Mouse (Mus musculus): ENCODE data around the gene 4931428L18Rik.
"Not testable (repeated sequence)": the region's sequence is repeated elsewhere in the genome, so short reads cannot be mapped to it uniquely, and the experiment has no call there.

The 4931428L18Rik gene

DNA sequence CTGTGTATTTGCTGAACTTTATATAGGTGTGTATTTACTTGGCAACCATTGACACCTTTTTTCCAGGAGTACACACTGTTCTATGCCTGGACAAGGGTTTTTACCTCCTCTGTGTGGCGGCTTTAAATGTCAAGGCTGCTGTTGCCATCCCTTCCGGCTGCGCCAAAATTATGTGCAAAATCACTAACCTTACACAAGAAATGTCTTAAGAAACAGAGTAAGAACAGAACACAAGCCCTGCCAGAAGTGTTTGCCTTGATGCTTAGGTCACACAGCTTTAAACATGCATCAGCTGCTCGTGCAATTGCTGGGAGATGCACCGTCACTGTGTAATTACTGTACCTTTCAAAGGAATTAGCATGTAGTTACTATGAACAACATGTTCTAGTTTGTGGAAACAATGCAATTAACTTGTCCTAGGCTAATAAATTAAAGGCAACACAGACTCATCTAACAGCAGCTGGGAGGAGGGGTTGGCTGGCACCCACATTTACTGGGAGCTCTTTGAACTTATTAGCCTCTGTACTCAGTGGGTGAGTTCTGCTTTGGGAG is 171.0 kb downstream of the 4931428L18Rik start:
- Histone ChIP-seq H3K27me3 (ENCODE audit: control insufficient read depth, insufficient read depth, low read length, poor library complexity, severe bottlenecking) (no peaks in the 10 kb centered on the region), H3K36me3 (ENCODE audit: control insufficient read depth, insufficient read depth, low read length, poor library complexity, severe bottlenecking) (no peaks in the 10 kb centered on the region)
- DNase-seq (ENCODE audit: low read depth, low spot score) = no peak

DNA sequence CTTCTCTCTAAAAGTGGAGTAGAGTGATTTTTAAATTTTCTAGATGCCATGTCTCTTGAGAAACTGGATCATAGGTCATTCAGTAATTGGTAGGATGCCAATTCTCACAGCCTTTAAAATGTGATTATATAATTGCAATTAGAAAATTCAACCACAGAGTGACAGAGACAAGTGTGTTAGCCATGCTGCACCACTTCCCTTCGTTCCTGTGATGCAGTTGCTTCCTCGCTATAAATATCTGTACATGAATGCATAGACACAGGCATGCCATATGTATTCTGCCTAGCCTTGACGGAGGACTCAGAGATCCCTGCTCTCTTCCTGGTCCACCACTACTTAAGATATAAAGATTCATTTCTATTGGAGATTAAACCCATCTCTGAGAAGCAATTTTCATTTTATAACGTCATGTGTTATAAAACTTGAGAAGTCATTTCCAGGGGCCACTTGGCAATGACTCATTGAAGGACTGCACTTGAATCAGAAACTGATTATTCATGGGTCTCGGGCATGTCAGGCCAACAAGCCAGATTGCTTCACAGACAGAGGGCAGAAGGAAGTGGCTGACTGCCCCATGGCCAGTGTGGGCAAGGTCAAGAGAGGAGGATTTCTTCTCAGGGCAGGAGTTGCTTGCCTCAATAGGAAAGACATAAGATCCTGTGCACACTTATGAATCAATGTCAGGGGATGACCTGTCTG is 172.4 kb downstream of the 4931428L18Rik start:
- Histone ChIP-seq H3K27me3 (ENCODE audit: control insufficient read depth, insufficient read depth, low read length, poor library complexity, severe bottlenecking) (no peaks in the 10 kb centered on the region), H3K36me3 (ENCODE audit: control insufficient read depth, insufficient read depth, low read length, poor library complexity, severe bottlenecking) (no peaks in the 10 kb centered on the region)
- no peak for DNase-seq (ENCODE audit: low read depth, low spot score)

DNA sequence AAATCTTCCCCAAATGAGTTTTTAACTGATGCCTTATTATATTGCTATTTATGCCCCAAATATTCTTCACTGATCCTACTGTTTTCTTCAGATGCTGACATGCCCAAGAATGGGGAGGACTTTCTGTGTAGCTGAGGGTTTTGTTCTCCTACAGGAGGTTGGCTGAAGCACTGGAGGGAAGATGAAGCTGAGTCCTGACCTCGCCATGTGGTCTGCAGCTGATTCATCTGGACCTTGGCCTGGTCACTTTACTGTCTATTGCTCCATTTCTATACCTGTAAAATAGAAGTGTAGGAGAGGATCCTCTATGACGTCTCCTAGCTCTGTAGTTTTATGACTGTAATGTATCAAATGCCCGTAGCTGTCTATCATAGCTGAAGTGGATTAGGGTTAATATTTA is 179.3 kb downstream of the 4931428L18Rik start:
- Histone ChIP-seq H3K27me3 (ENCODE audit: control insufficient read depth, insufficient read depth, low read length, poor library complexity, severe bottlenecking) (no peaks in the 10 kb centered on the region), H3K36me3 (ENCODE audit: control insufficient read depth, insufficient read depth, low read length, poor library complexity, severe bottlenecking) (no peaks in the 10 kb centered on the region)
- DNase-seq (ENCODE audit: low read depth, low spot score) = no peak

DNA sequence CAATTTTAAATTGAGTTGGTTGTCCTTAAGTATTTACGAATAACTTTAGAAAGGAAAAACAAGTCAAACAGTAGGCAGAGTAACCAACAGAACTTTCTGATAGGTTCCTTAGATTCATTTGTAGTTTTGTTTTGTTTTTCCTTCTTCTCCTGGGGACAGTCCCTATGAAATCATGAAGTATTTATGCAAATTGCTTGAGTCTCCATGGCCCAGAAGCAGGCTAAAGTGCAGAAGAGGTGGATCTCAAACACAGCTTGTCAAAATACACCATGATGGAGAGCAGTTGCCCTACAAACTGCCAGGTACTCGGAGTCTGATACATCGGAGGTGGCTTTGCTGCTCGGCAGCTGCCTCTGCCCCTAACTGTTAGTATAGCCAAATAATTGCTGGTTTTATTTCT is 179.7 kb downstream of the 4931428L18Rik start:
- H3K27me3 ChIP-seq (ENCODE audit: control insufficient read depth, insufficient read depth, low read length, poor library complexity, severe bottlenecking) = no peaks in the 10 kb centered on the region
- DNase-seq (ENCODE audit: low read depth, low spot score) = no peak
- no peaks in the 10 kb centered on the region for H3K36me3 ChIP-seq (ENCODE audit: control insufficient read depth, insufficient read depth, low read length, poor library complexity, severe bottlenecking)

DNA sequence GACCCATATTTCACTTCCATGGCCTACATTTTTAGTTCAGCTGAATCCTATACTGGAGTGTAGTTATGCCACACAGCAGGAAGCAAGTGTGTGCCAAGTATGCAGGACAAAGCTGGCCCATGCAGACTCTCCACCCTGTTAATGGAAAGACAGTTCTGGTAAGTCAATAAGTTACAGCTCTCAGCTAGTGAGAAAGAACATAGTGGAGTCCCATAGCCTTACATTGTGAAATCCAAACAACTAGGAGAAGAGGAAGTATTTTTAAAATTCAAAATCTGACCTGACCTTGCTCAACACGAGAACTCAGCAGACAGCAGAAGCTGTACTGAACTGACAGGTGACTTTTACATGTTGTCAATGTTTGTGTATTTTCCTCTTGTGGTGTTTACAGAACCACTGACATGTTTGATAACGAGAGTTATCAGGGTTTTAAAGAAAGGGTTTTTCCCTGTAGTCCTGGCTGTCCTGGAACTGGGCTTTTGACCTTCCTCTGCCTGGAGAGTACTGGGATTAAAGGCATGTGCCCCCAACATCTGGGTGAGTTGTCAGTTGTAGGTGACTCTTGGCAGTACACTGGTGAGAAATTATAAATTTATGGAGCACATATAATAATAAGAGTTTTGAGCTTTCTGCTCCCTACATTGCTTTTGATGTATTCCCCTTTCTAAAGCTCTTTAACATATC is 188.5 kb downstream of the 4931428L18Rik start:
- DNase-seq (ENCODE audit: low read depth, low spot score) = no peak
- H3K27me3 ChIP-seq (ENCODE audit: control insufficient read depth, insufficient read depth, low read length, poor library complexity, severe bottlenecking) = no peaks in the 10 kb centered on the region
- no peaks in the 10 kb centered on the region for H3K36me3 ChIP-seq (ENCODE audit: control insufficient read depth, insufficient read depth, low read length, poor library complexity, severe bottlenecking)

DNA sequence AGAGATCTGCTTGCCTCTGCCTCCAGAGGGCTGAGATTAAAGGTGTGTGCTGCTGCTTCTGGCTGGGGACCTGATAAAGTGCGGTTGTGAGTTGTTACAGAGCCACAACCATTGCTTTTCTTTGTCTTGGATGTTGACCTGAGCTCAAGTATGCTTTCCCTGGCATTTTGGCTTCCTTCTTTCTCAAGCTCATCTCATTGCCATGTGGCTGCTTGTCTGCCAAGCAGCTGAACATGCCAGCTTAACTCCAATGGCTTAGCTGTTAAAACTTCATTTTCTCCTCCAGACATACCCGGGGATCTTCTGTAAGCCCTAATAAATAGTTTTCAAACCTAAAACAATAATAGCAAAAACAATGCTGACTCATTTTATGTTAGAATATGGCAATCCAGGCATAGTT is 190.1 kb downstream of the 4931428L18Rik start:
- Histone ChIP-seq H3K27me3 (ENCODE audit: control insufficient read depth, insufficient read depth, low read length, poor library complexity, severe bottlenecking) (no peaks in the 10 kb centered on the region), H3K36me3 (ENCODE audit: control insufficient read depth, insufficient read depth, low read length, poor library complexity, severe bottlenecking) (no peaks in the 10 kb centered on the region)
- no peak for DNase-seq (ENCODE audit: low read depth, low spot score)

DNA sequence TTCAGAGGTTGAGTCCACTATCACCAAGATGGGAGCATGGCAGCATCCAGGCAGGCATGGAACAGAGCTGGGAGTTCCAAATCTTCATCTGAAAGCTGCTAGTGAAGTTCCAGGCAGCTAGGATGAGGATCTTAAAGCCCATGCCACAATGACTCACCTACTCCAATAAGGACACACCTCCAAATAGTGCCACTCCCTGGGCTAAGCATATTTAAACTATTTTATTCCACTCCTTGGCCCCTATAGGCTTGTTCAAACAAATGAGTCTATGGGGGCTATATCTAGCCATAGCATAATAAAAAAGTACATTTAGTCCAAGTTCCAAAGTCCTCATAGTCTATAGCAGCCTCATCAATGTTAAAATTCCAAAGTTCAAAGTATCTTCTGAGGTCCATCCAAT is 199.3 kb downstream of the 4931428L18Rik start:
- no peaks in the 10 kb centered on the region for H3K36me3 ChIP-seq (ENCODE audit: control insufficient read depth, insufficient read depth, low read length, poor library complexity, severe bottlenecking)
- no peak for DNase-seq (ENCODE audit: low read depth, low spot score)
- no peaks in the 10 kb centered on the region for H3K27me3 ChIP-seq (ENCODE audit: control insufficient read depth, insufficient read depth, low read length, poor library complexity, severe bottlenecking)

DNA sequence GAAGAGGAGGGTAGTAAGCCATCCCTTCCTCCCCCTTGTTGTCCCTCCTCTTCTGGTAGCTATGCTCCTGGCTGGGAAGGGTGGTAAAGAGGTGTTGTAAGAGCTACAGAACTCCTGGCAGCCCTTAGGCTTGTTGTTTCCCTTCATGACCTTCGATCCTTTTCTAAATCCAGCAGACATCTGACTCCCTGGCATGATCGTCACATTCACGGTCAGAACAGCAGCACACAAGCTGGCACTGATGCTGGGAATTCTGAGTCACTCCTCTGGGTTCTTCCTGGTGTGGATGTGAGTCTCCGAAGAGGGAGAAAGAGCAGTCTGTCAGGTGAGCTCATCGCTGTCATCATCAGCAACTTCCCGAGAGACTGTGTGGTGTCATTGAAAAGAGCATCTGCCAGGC is 203.2 kb downstream of the 4931428L18Rik start:
- no peaks in the 10 kb centered on the region for H3K27me3 ChIP-seq (ENCODE audit: control insufficient read depth, insufficient read depth, low read length, poor library complexity, severe bottlenecking)
- no peaks in the 10 kb centered on the region for H3K36me3 ChIP-seq (ENCODE audit: control insufficient read depth, insufficient read depth, low read length, poor library complexity, severe bottlenecking)
- no peak for DNase-seq (ENCODE audit: low read depth, low spot score)

DNA sequence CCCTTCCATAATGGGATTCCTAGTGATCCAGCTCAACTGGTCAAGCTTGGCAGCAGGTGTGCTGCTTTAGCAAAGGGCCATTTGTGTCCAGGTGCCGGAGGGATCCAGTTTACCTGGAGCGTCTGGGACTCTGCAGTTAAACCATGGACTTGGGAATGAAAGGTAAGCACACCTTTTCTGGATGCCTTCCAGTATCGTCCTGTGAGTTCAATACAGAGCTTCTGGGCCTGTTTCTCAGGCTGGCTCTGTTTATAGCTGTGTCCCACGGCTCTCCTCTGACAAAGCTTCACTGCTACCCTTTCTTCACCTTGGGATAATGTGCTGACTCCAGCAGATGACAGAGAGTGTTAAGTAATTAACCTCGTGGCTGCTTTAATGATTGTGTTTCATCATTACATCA is 205.1 kb downstream of the 4931428L18Rik start:
- no peaks in the 10 kb centered on the region for H3K27me3 ChIP-seq (ENCODE audit: control insufficient read depth, insufficient read depth, low read length, poor library complexity, severe bottlenecking)
- no peaks in the 10 kb centered on the region for H3K36me3 ChIP-seq (ENCODE audit: control insufficient read depth, insufficient read depth, low read length, poor library complexity, severe bottlenecking)
- DNase-seq (ENCODE audit: low read depth, low spot score) = no peak

DNA sequence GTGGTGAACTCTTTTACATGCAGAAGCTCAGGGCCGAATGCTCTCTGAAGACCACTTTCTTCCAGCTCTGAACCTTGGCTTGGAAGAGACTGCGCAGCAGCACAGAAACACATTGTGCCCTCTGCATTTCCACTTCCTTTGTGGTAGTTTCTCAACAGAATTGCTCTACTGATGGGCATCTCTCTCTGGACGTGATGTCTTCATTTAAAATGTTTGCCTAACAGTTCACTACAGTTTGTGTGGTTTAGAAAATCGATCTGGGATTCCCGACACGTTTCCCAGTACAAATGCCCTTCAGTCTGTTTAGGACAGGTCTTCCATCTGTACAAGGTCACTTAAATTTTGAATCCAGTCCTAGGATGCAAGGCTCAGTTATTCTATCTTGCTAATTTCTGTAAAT is 206.4 kb downstream of the 4931428L18Rik start:
- H3K36me3 ChIP-seq (ENCODE audit: control insufficient read depth, insufficient read depth, low read length, poor library complexity, severe bottlenecking) = no peaks in the 10 kb centered on the region
- no peak for DNase-seq (ENCODE audit: low read depth, low spot score)
- H3K27me3 ChIP-seq (ENCODE audit: control insufficient read depth, insufficient read depth, low read length, poor library complexity, severe bottlenecking) = no peaks in the 10 kb centered on the region

DNA sequence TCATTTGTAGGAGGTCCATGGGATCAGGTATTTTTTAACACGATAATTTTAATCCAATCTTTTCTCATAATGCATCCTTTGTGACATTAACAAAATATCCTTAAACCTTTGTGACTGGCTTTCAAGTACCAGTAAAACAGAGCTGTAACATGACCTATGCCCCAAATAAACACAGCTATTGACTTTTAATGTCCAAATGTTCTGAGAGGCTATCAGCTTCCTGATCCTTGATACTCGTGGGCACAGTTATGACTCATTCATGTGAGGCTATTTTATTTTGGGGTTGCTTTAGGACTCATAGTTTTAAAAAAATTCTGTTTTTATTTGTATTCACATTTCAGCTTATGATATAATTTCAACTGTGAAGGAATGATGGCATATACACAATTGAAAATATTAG is 207.2 kb downstream of the 4931428L18Rik start:
- no peaks in the 10 kb centered on the region for H3K27me3 ChIP-seq (ENCODE audit: control insufficient read depth, insufficient read depth, low read length, poor library complexity, severe bottlenecking)
- no peaks in the 10 kb centered on the region for H3K36me3 ChIP-seq (ENCODE audit: control insufficient read depth, insufficient read depth, low read length, poor library complexity, severe bottlenecking)
- DNase-seq (ENCODE audit: low read depth, low spot score) = no peak

DNA sequence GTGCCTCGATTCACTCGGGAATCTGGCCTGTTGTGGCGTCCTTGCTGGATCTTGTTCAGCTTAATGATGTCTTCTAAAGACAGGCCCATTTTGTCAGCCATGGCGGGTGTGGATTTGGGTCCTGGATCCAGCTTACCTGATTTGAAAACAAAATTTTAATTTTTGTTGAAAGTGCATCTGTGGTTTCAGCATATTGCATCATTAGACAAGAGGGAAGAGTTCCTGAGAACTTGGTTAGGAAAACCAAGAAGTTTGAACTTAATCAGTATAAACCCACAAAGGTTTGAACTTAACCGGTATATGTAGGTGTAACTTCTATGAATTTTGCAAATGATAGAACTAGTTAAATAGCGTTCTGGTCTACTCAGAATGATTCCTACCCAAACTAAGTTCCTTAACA is 244.6 kb downstream of the 4931428L18Rik start, which contains the start of gene AC153137.1:
AC153137.1 (minus strand) TSS at position 101 of the 400 bp plus-strand sequence.
- not testable (repeated sequence) for DNase-seq (ENCODE audit: low read depth, low spot score); H3K36me3 ChIP-seq (ENCODE audit: control insufficient read depth, insufficient read depth, low read length, poor library complexity, severe bottlenecking); H3K27me3 ChIP-seq (ENCODE audit: control insufficient read depth, insufficient read depth, low read length, poor library complexity, severe bottlenecking)

DNA sequence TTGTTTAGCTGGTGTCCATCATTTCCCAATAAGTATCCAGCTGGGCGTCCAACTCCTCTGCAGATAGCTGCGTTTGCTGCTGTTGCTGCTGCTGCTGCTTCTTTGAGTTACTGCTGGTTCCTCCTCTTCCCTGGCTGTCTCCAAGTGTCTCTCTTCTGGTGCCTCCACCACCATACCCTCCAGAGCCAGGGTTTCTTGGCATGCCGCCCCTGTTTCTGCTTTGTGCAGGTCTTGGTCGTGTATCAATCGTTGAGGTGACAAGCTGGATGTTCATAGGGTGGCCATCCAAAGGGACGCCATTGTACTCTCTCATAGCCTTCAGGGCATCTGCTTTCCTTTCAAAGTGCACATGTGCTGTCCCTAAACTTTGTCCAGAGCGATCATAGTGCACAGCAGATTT is 245.2 kb downstream of the 4931428L18Rik start:
- H3K36me3 ChIP-seq (ENCODE audit: control insufficient read depth, insufficient read depth, low read length, poor library complexity, severe bottlenecking); H3K27me3 ChIP-seq (ENCODE audit: control insufficient read depth, insufficient read depth, low read length, poor library complexity, severe bottlenecking); DNase-seq (ENCODE audit: low read depth, low spot score): not testable (repeated sequence)

DNA sequence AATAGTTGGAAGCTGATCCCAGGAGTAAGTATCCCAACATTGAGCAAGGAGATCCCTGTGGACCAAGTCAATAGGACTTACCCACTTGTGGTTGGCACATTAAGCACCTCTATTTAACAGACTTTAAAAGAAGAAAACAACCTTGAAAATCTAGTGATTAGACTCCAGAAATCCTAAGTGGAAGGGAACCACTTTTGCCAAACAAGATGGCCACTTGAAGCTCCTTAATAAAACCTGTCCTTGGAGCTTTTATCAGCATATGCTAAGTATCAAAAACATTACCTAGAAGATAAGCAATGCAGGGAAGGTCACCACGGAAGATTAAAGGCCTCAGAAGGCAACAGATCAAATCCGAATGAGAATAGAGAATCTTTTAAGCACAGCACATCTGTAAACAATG is 270.7 kb downstream of the 4931428L18Rik start:
- no peaks in the 10 kb centered on the region for H3K27me3 ChIP-seq (ENCODE audit: control insufficient read depth, insufficient read depth, low read length, poor library complexity, severe bottlenecking)
- no peak for DNase-seq (ENCODE audit: low read depth, low spot score)

DNA sequence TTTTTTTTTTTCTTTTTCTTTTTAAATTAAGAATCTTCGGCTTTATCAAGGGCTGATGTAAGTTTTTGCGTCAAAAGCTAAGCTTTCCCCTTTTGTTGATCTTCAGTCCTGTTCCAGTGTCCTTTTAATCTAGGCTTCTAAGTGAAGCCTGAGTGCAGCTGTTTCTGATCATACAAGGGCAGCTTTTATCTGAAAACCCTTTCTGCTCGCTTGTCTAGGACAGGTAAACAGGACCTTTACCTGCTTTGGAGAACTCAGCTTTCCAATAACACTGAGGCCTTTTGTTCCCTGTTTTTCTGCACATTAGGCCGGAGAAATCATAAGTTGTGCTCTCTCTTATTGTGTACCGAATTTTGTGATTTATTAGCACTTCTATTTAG is 272.0 kb downstream of the 4931428L18Rik start:
- Histone ChIP-seq H3K36me3 (ENCODE audit: control insufficient read depth, insufficient read depth, low read length, poor library complexity, severe bottlenecking) (peaks cover 2% of the 10 kb centered on the region; the same call in 1 of the 2 replicates), H3K27me3 (ENCODE audit: control insufficient read depth, insufficient read depth, low read length, poor library complexity, severe bottlenecking) (no peaks in the 10 kb centered on the region)
- DNase-seq (ENCODE audit: low read depth, low spot score) = no peak

More for the DNA sequence above, 270.7 kb downstream of the 4931428L18Rik start:
- H3K36me3 ChIP-seq (ENCODE audit: control insufficient read depth, insufficient read depth, low read length, poor library complexity, severe bottlenecking) = no peaks in the 10 kb centered on the region
